Mouse (Mus musculus): Measurements from ENCODE around the gene Gdap2.

Gdap2 gene

GRCm38 (mm10) chr3:100246286-100246825 is 84.2 kb downstream of the Gdap2 start:
- DNase-seq (ENCODE audit: low read depth, low spot score) = no peak

Measured in retina, postnatal 7 days (tissue).